Mouse (Mus musculus) heart, postnatal 0 days (tissue): ENCODE data around the gene Palm2. TPM values are rescaled to one million over a fixed set of nuclear protein-coding genes. Genes with fewer than 3 reads are reported as not detected.

Experiments
- ATAC-seq: fragments of 200-750 bp; cut with Nextera tagmentation; 2 replicates; pipeline ENCODE4 v1.8.0; 2017; ENCODE audit warnings: low read depth, moderate number of reproducible peaks, moderate library complexity; ENCODE audit not compliant: insufficient read depth
- DNase-seq: peaks from one replicate; pipeline ENCODE4 v3.0.0-alpha.2; 2016; ENCODE audit warnings: low spot score
- H3K27ac ChIP-seq: fragments of 300-500 bp; sonication (generic); 2 replicates; pipeline ENCODE4 v1.5.1; 2014; ENCODE audit warnings: low read depth, mild to moderate bottlenecking
- H3K27me3 ChIP-seq: fragments of 300-500 bp; sonication (generic); 2 replicates; pipeline ENCODE4 v1.6.1; 2014; ENCODE audit warnings: low read length, mixed read lengths; ENCODE audit not compliant: control insufficient read depth, insufficient read depth
- H3K36me3 ChIP-seq: fragments of 300-500 bp; sonication (generic); replicated peaks from 2 replicates; pipeline ENCODE4 v1.6.1; 2014; ENCODE audit warnings: low read length, mixed read lengths; ENCODE audit not compliant: control insufficient read depth, insufficient read depth
- H3K4me1 ChIP-seq: fragments of 300-500 bp; sonication (generic); 2 replicates; pipeline ENCODE4 v1.6.1; 2014; ENCODE audit warnings: antibody characterized with exemption; ENCODE audit not compliant: control insufficient read depth, insufficient read depth
- H3K4me2 ChIP-seq: fragments of 300-500 bp; sonication (generic); 2 replicates; pipeline ENCODE4 v1.6.1; 2014; ENCODE audit warnings: low read depth, mild to moderate bottlenecking, low read length, moderate library complexity
- H3K4me3 ChIP-seq: fragments of 300-500 bp; sonication (generic); 2 replicates; pipeline ENCODE4 v1.5.1; 2014; ENCODE audit warnings: low read depth, low read length
- H3K9ac ChIP-seq: fragments of 300-500 bp; sonication (generic); replicated peaks from 2 replicates; pipeline ENCODE4 v1.6.1; 2014; ENCODE audit warnings: low read depth, low read length, mixed read lengths
- H3K9me3 ChIP-seq: fragments of 300-500 bp; sonication (generic); replicated peaks from 2 replicates; pipeline ENCODE4 v1.6.1; 2016; ENCODE audit warnings: low read length; ENCODE audit not compliant: control insufficient read depth
- CTCF ChIP-seq: IDR thresholded peaks from 2 replicates; pipeline ENCODE4 v1.5.1; 2016; ENCODE audit warnings: antibody characterized with exemption, control low read depth, low read depth
- EP300 ChIP-seq: IDR thresholded peaks from 2 replicates; pipeline ENCODE4 v1.6.1; 2016; ENCODE audit warnings: antibody characterized with exemption, low read depth
- WGBS: fragments of 180-500 bp; shearing (Covaris S2); extraction: QIAGEN DNeasy Blood & Tissue Kit; methylation state at CpG from one replicate; pipeline ENCODE4 v1.1.7; 2014; 5-methylcytosine and 5-hydroxymethylcytosine counted together
- polyA plus RNA-seq: library from polyadenylated mRNA; unstranded; fragments of >200 nt; fragmentation: Nextera tagmentation; extraction: Ambion mirVana; gene quantifications from 2 replicates; pipeline ENCODE4 v1.2.1, GENCODE M21; 2015
- total RNA-seq: library from RNA; depleted of rRNA; stranded (reverse); fragments of >200 nt; gene quantifications from 2 replicates; pipeline ENCODE4 v1.2.3, GENCODE M21; 2014; ENCODE audit warnings: low replicate concordance

Palm2 gene
- total and polyA plus RNA-seq, 2 experiments from 2014 or later, result 6.6 to 12.6 TPM

DNA sequence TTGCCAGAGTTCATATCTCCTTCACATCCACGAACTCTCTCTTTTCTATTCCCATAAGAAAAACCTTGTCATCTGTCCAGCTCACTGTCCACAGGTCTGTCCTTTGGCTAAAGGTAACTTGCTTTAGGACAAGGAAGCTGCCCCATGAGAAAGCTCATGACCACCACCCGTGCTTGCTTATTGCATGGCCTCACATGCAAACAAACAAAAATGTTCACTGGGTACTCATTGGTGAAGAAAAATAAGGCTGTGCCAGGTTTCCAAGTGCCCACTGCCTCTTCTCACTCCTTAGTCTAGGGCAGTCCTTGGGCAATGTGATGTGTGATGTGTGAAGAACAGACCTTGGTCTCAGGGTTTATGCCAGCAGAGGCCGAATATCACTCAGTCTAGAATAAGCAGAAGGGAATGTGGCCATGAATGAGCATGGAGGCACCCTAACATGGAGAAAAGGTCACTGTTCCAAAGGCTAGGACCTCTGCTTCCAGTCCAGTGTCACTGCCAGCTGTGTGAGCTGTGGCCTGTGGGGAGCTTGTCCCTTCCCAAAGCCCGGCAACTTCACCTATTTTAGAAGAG lies 294.6 kb downstream of the Palm2 start:
- H3K9ac ChIP-seq, result no peak overlapping the region
- H3K4me1 ChIP-seq, result peaks cover 29% of the 10 kb centered on the region
- ATAC-seq (no peak), DNase-seq (no peak)
- H3K4me2 ChIP-seq, result no peak overlapping the region
- 71% methylated on average over 4 of the region's 4 CpGs for WGBS
- TF ChIP-seq CTCF (no peak), EP300 (no peak)
- H3K36me3 ChIP-seq, result 0 out of 2 replicates have a peak, but pooled peaks cover 4% of the 10 kb centered on the region
- H3K27ac ChIP-seq, result peak overlapping the region; percentile 22; the same call in 1 of the 2 replicates
- H3K27me3 ChIP-seq, result no peaks in the 10 kb centered on the region
- H3K4me3 ChIP-seq, result no peak overlapping the region
- H3K9me3 ChIP-seq, result no peaks in the 10 kb centered on the region

DNA sequence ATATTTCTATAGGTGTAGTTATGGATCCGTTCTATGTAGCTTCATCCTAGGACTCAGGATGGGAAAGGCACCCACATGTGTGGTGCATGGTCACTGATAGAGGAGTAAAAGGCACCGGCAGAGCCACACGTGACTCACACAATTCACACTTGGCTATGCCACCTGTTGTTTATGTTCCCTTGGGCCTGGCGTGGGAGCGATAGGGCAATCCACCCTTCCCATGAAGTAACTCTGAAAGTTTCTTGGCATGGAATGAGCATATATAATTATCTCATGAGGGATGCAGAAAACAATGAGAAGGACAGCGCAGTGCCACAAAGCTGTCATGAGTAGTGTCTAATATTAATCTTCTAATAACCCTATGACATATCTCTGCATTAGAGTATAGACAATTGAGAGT lies 296.0 kb downstream of the Palm2 start:
- H3K27ac ChIP-seq, result peak overlapping the region; percentile 50; the same call in 1 of the 2 replicates
- no peaks in the 10 kb centered on the region for H3K27me3 ChIP-seq
- peaks cover 29% of the 10 kb centered on the region for H3K4me1 ChIP-seq
- TF ChIP-seq CTCF, result no peak
- no peak for TF ChIP-seq EP300
- ATAC-seq (no peak), DNase-seq (no peak)
- H3K36me3 ChIP-seq, result 0 out of 2 replicates have a peak, but pooled peaks cover 4% of the 10 kb centered on the region
- H3K4me3 ChIP-seq, result no peak overlapping the region
- no peak overlapping the region for H3K4me2 ChIP-seq
- 42% methylated on average over 6 of the region's 6 CpGs for WGBS
- no peaks in the 10 kb centered on the region for H3K9me3 ChIP-seq
- no peak overlapping the region for H3K9ac ChIP-seq

DNA sequence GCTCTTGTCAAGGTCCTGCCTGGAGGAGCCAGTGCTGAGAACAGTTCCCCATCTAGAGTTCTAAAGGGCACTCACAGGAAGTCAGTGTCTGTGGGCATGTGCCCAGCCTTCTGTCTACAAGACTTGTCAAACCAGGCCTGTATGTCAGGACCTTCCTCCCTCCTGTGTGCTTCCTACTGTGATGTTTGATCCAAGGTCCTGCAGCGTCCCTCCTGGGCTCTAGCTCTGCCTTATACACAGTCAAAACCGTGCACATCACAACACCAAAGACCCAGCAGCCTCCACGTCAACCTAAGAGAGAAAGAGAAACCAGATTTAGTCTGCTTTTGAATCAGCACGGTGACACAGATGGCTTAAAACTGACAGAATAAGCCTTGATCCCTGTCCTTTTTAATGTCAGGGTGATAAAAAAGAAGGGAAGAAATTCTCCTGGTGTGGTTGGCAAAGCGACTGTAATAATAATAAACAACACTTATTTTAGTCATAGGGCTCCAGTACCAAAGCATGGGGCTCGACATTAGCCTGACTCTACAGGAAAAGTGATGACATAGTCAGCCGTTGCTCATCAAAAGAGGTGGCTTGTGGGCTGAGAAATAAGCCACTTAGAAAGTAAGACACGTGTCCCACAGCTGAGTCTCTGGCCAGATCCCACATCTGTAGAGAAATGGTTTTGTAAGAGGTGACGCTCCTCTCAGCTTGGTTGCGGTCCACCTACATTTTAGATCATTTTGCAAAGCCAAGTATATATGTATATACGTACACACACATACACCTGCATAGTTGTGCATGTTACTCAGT lies 297.0 kb downstream of the Palm2 start:
- DNase-seq (no peak), ATAC-seq (no peak)
- Histone ChIP-seq H3K27ac (peak overlapping the region; percentile 50), H3K4me1 (peaks cover 29% of the 10 kb centered on the region), H3K27me3 (no peaks in the 10 kb centered on the region), H3K4me3 (no peak overlapping the region), H3K4me2 (peak overlapping the region; percentile 3; the same call in 1 of the 2 replicates), H3K9ac (no peak overlapping the region), H3K36me3 (0 out of 2 replicates have a peak, but pooled peaks cover 4% of the 10 kb centered on the region), H3K9me3 (no peaks in the 10 kb centered on the region)
- TF ChIP-seq EP300 (no peak), CTCF (no peak)
- WGBS, result 64% methylated on average over 11 of the region's 11 CpGs

DNA sequence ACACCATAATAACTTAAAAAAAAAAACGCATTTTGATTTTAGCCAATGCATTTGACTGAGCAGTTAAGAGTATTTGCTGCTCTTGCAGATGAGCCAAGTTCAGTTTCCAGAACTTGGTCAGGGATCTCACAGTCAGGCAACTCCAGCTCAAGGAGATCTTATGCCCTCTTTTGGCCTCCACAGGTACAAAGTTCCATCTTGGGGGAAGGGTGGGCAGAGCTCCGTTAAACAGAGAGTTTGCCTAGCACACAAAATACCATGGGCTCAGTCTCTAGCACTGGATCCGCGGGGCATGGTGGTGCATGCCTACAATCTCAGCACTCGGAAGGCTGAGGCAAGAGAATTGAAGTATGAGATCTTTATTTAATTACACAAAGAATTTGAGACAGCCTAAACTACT lies 298.3 kb downstream of the Palm2 start:
- Histone ChIP-seq H3K27ac (no peak overlapping the region), H3K9ac (no peak overlapping the region), H3K4me2 (no peak overlapping the region), H3K36me3 (peaks cover 4% of the 10 kb centered on the region; the same call in 1 of the 2 replicates), H3K4me3 (no peak overlapping the region), H3K27me3 (no peaks in the 10 kb centered on the region), H3K9me3 (no peaks in the 10 kb centered on the region), H3K4me1 (peaks cover 29% of the 10 kb centered on the region)
- WGBS, result 91% methylated on average over 5 of the region's 5 CpGs
- no peak for TF ChIP-seq EP300
- TF ChIP-seq CTCF, result no peak
- ATAC-seq, result no peak
- DNase-seq, result no peak

DNA sequence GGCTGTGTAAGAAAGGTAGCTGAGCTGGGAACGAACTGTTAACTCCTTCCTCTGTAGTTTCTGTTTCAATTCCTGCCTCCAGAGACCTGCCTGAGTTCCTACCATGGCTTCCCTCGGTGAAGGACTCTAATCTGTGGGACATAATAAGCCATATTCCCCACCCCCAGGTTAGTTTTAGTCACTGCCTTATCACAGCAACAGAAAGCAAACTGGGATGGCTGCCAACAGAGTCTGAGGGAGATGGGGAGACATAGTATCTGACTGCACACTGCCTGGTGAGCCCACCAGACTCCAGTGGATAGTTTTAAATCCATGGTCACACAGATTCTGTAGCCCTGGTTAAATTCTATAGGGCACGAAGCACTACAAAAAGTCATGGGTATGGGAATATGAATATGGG lies 299.4 kb downstream of the Palm2 start:
- ATAC-seq (peak; percentile 75), DNase-seq (peak; percentile 45)
- peaks cover 29% of the 10 kb centered on the region for H3K4me1 ChIP-seq
- H3K9ac ChIP-seq, result no peak overlapping the region
- no peaks in the 10 kb centered on the region for H3K9me3 ChIP-seq
- no peaks in the 10 kb centered on the region for H3K27me3 ChIP-seq
- WGBS, result 41% methylated on average over 3 of the region's 3 CpGs
- peaks cover 4% of the 10 kb centered on the region; the same call in 1 of the 2 replicates for H3K36me3 ChIP-seq
- TF ChIP-seq CTCF (no peak), EP300 (no peak)
- H3K4me2 ChIP-seq, result no peak overlapping the region
- H3K4me3 ChIP-seq, result no peak overlapping the region
- H3K27ac ChIP-seq, result no peak overlapping the region; the same call in 1 of the 2 replicates
